Mouse (Mus musculus): ENCODE data around the gene Gm5416.
"Not testable (repeated sequence)": the region's sequence is repeated elsewhere in the genome, so short reads cannot be mapped to it uniquely, and the experiment has no call there.

Gene Gm5416

GRCm38 (mm10) chr16:36209967-36210453 is at the start of gene Gm5416:
Gene Gm5416, plus strand, starts transcription at chr16:36210403.
- no peak for DNase-seq (ENCODE audit: low spot score)

GRCm38 (mm10) chr16:36167841-36168240 is 42.4 kb upstream of the Gm5416 start:
- DNase-seq (ENCODE audit: low spot score): not testable (repeated sequence)

- no peak for DNase-seq (ENCODE audit: low spot score)
Observed at GRCm38 (mm10) chr16:36176108-36176507, 34.1 kb upstream of the Gm5416 start.

GRCm38 (mm10) chr16:36179910-36180309 is 30.3 kb upstream of the Gm5416 start:
- DNase-seq (ENCODE audit: low spot score): no peak

GRCm38 (mm10) chr16:36183912-36184311 is 26.3 kb upstream of the Gm5416 start, which contains the start of gene Gm5483:
Gene Gm5483, plus strand, starts transcription at chr16:36184212.
- DNase-seq (ENCODE audit: low spot score): not testable (repeated sequence)

GRCm38 (mm10) chr16:36199226-36199625 is 11.0 kb upstream of the Gm5416 start:
- DNase-seq (ENCODE audit: low spot score): no peak

- DNase-seq (ENCODE audit: low spot score): no peak
Observed at GRCm38 (mm10) chr16:36203846-36204245, 6.4 kb upstream of the Gm5416 start.

- DNase-seq (ENCODE audit: low spot score): not testable (repeated sequence)
Observed at GRCm38 (mm10) chr16:36205684-36206083, 4.5 kb upstream of the Gm5416 start.

GRCm38 (mm10) chr16:36221168-36221567 is 11.0 kb downstream of the Gm5416 start, which contains the start of gene 2010005H15Rik:
Gene 2010005H15Rik, plus strand, starts transcription at chr16:36221468.
- DNase-seq (ENCODE audit: low spot score): not testable (repeated sequence)

GRCm38 (mm10) chr16:36260585-36260984 is 50.4 kb downstream of the Gm5416 start:
- DNase-seq (ENCODE audit: low spot score): not testable (repeated sequence)
